Mouse (Mus musculus): ENCODE results near the gene Zfp653. TPM values are rescaled to one million over a fixed set of nuclear protein-coding genes. Genes with fewer than 3 reads are reported as not detected.

Zfp653 gene
- polyA plus RNA-seq (2014; fragmentation: Illumina TruSeq; extraction: RNeasy Lipid Tissue Mini Kit (QIAGEN cat#74804); ENCODE audit: low replicate concordance): not detected

GRCm38 (mm10) chr9:22070791-22071573 lies at the start of gene Zfp653, which contains the start of gene Gm49318:
TSS of gene Zfp653 (minus strand) at chr9:22071376.
TSS of gene Gm49318 (minus strand) at chr9:22071259.

GRCm38 (mm10) chr9:22116740-22117426 lies 45.7 kb upstream of the Zfp653 start, which contains the start of gene Elof1:
TSS of gene Elof1 (minus strand) at chr9:22117172.

GRCm38 (mm10) chr9:22098993-22099696 lies 28.0 kb upstream of the Zfp653 start, which contains the start of gene Cnn1:
TSS of gene Cnn1 (plus strand) at chr9:22099216.

GRCm38 (mm10) chr9:22085022-22085834 lies 14.1 kb upstream of the Zfp653 start, which contains the start of gene Ecsit:
TSS of gene Ecsit (minus strand) at chr9:22085438.

GRCm38 (mm10) chr9:22051958-22052254 lies 19.3 kb downstream of the Zfp653 start, which contains the start of gene Elavl3:
TSS of gene Elavl3 (minus strand) at chr9:22052023.

Other genes starting within 250 kb of the Zfp653 start
- not detected for gene Angptl8, start 235.9 kb downstream of the Zfp653 start, polyA plus RNA-seq (2014; fragmentation: Illumina TruSeq; extraction: RNeasy Lipid Tissue Mini Kit (QIAGEN cat#74804); ENCODE audit: low replicate concordance)
- gene Dock6, start 218.7 kb downstream of the Zfp653 start, polyA plus RNA-seq (2014; fragmentation: Illumina TruSeq; extraction: RNeasy Lipid Tissue Mini Kit (QIAGEN cat#74804); ENCODE audit: low replicate concordance): 2.5 TPM
- 2.6 TPM for gene Rab3d, start 153.2 kb downstream of the Zfp653 start, polyA plus RNA-seq (2014; fragmentation: Illumina TruSeq; extraction: RNeasy Lipid Tissue Mini Kit (QIAGEN cat#74804); ENCODE audit: low replicate concordance)
- not detected for gene Ccdc159, start 143.9 kb downstream of the Zfp653 start, polyA plus RNA-seq (2014; fragmentation: Illumina TruSeq; extraction: RNeasy Lipid Tissue Mini Kit (QIAGEN cat#74804); ENCODE audit: low replicate concordance)
- 0.67 TPM for gene Tmem205, start 143.8 kb downstream of the Zfp653 start, polyA plus RNA-seq (2014; fragmentation: Illumina TruSeq; extraction: RNeasy Lipid Tissue Mini Kit (QIAGEN cat#74804); ENCODE audit: low replicate concordance)
- 0.15 TPM for gene Plppr2, start 134.3 kb downstream of the Zfp653 start, polyA plus RNA-seq (2014; fragmentation: Illumina TruSeq; extraction: RNeasy Lipid Tissue Mini Kit (QIAGEN cat#74804); ENCODE audit: low replicate concordance)
- 2.8 TPM for gene Swsap1, start 115.6 kb downstream of the Zfp653 start, polyA plus RNA-seq (2014; fragmentation: Illumina TruSeq; extraction: RNeasy Lipid Tissue Mini Kit (QIAGEN cat#74804); ENCODE audit: low replicate concordance)
- not detected for gene Epor, start 107.9 kb downstream of the Zfp653 start, polyA plus RNA-seq (2014; fragmentation: Illumina TruSeq; extraction: RNeasy Lipid Tissue Mini Kit (QIAGEN cat#74804); ENCODE audit: low replicate concordance)
- gene Rgl3, start 81.9 kb downstream of the Zfp653 start, polyA plus RNA-seq (2014; fragmentation: Illumina TruSeq; extraction: RNeasy Lipid Tissue Mini Kit (QIAGEN cat#74804); ENCODE audit: low replicate concordance): not detected
- gene Ccdc151, start 68.7 kb downstream of the Zfp653 start, polyA plus RNA-seq (2014; fragmentation: Illumina TruSeq; extraction: RNeasy Lipid Tissue Mini Kit (QIAGEN cat#74804); ENCODE audit: low replicate concordance): not detected
- 4.0 TPM for gene Prkcsh, start 68.6 kb downstream of the Zfp653 start, polyA plus RNA-seq (2014; fragmentation: Illumina TruSeq; extraction: RNeasy Lipid Tissue Mini Kit (QIAGEN cat#74804); ENCODE audit: low replicate concordance)
- 0.37 TPM for gene Elavl3, start 19.4 kb downstream of the Zfp653 start, polyA plus RNA-seq (2014; fragmentation: Illumina TruSeq; extraction: RNeasy Lipid Tissue Mini Kit (QIAGEN cat#74804); ENCODE audit: low replicate concordance)
- gene Gm49318, start 117 bp downstream of the Zfp653 start, polyA plus RNA-seq (2014; fragmentation: Illumina TruSeq; extraction: RNeasy Lipid Tissue Mini Kit (QIAGEN cat#74804); ENCODE audit: low replicate concordance): not detected
- gene Ecsit, start 14.1 kb upstream of the Zfp653 start, polyA plus RNA-seq (2014; fragmentation: Illumina TruSeq; extraction: RNeasy Lipid Tissue Mini Kit (QIAGEN cat#74804); ENCODE audit: low replicate concordance): 2.3 TPM
- 48.9 TPM for gene Cnn1, start 27.8 kb upstream of the Zfp653 start, polyA plus RNA-seq (2014; fragmentation: Illumina TruSeq; extraction: RNeasy Lipid Tissue Mini Kit (QIAGEN cat#74804); ENCODE audit: low replicate concordance)
- 0.97 TPM for gene Elof1, start 45.8 kb upstream of the Zfp653 start, polyA plus RNA-seq (2014; fragmentation: Illumina TruSeq; extraction: RNeasy Lipid Tissue Mini Kit (QIAGEN cat#74804); ENCODE audit: low replicate concordance)
- gene Acp5, start 64.3 kb upstream of the Zfp653 start, polyA plus RNA-seq (2014; fragmentation: Illumina TruSeq; extraction: RNeasy Lipid Tissue Mini Kit (QIAGEN cat#74804); ENCODE audit: low replicate concordance): 5.3 TPM
- not detected for gene Pigyl, start 85.5 kb upstream of the Zfp653 start, polyA plus RNA-seq (2014; fragmentation: Illumina TruSeq; extraction: RNeasy Lipid Tissue Mini Kit (QIAGEN cat#74804); ENCODE audit: low replicate concordance)
- gene Zfp872, start 116.7 kb upstream of the Zfp653 start, polyA plus RNA-seq (2014; fragmentation: Illumina TruSeq; extraction: RNeasy Lipid Tissue Mini Kit (QIAGEN cat#74804); ENCODE audit: low replicate concordance): 0.19 TPM
- gene Zfp809, start 154.3 kb upstream of the Zfp653 start, polyA plus RNA-seq (2014; fragmentation: Illumina TruSeq; extraction: RNeasy Lipid Tissue Mini Kit (QIAGEN cat#74804); ENCODE audit: low replicate concordance): 74.5 TPM
- 6.2 TPM for gene Zfp599, start 188.5 kb upstream of the Zfp653 start, polyA plus RNA-seq (2014; fragmentation: Illumina TruSeq; extraction: RNeasy Lipid Tissue Mini Kit (QIAGEN cat#74804); ENCODE audit: low replicate concordance)
- gene Zfp810, start 236.3 kb upstream of the Zfp653 start, polyA plus RNA-seq (2014; fragmentation: Illumina TruSeq; extraction: RNeasy Lipid Tissue Mini Kit (QIAGEN cat#74804); ENCODE audit: low replicate concordance): 16.3 TPM

Measured in small intestine, adult 10 weeks (tissue).